Mouse (Mus musculus) cerebellum, postnatal 25 days (tissue): Measurements from ENCODE around the gene Sec62.

Experiments used
- DNase-seq, 2 experiments: peaks; one replicate each; pipeline ENCODE4 v3.0.0; 2021; ENCODE audit warnings: mixed read lengths in 2 of 2

Sec62 gene

DNA sequence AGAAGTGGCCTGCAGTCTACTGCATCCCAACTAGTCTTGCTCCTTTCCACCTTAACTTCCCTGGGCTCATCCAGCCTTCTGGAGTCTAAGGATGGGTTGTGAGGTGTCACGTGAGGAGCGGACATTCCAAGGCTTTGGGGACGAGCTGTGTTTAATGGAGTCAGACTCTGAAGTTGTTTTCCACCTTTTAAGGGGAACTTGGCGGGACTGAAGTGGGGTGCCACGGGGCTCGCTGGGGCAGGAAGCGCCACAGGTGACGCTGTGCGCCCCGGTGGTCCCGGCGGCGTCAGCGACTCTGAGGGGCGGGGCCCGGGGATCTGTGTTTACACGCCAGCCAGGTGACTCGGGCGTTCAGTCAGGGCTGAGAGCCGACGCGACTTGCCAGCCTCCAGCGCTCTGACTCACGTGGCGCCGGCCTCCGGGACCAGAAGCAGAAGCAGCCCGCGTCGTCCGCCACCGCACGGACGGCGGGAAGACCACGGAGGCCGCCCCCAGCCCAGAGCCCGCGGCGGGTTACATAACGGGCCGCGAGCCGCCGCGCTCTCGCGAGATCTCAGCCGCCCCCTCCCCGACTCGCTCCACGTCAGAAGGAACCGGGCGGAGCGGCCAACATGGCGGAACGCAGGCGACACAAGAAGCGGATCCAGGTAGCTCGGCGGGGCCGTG, at the start of gene Sec62:
TSS of gene Sec62 (plus strand) at position 139 of the 666 bp plus-strand sequence.
- peak; percentile 96 to 97 for DNase-seq

GRCm38 (mm10) chr3:30742891-30743290, 49.8 kb upstream of the Sec62 start:
- no peak for DNase-seq

- no peak for DNase-seq
Observed at GRCm38 (mm10) chr3:30746006-30746405, 46.7 kb upstream of the Sec62 start, which contains the start of gene Samd7. TSS of gene Samd7 (plus strand) at chr3:30746293.

GRCm38 (mm10) chr3:30748316-30748715, 44.4 kb upstream of the Sec62 start:
- DNase-seq: no peak

DNA sequence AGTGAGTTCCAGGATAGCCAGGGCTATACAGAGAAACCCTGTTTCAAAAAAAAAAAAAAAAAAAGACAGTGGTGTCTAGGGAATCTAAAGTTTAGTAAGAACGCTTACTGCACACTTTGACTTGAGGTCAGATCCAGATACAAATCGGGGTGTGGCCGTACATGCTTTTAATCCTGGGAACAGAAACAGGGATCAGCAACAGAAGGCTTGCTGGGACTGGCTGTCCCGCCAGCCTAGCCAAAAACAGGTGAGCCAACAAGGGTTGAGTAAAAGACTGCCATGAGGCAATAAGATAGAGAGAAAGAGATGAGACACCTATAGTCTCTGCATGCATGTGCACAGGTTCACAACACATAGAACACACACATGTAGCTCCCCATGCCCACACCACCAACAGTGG, 38.0 kb upstream of the Sec62 start:
- DNase-seq: no peak

DNA sequence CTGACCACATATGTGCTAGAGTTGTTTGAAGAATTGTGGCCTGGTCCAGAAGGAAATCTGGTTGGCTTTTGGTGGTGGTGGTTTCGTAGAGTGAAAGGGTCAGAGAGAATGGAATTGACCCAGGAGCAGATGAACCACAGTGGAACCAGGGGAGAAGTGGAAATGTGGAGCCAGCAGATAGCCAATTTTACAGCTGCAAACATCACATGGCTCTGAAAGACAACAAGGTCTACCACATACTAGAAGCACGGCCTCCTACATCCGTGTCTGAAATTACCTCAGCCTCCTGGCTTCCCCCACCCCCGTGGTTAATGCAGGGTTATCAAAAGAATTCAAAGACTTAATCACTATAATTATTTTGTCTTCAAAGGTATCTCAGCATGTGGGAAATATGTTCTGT, 27.8 kb upstream of the Sec62 start:
- no peak for DNase-seq

DNA sequence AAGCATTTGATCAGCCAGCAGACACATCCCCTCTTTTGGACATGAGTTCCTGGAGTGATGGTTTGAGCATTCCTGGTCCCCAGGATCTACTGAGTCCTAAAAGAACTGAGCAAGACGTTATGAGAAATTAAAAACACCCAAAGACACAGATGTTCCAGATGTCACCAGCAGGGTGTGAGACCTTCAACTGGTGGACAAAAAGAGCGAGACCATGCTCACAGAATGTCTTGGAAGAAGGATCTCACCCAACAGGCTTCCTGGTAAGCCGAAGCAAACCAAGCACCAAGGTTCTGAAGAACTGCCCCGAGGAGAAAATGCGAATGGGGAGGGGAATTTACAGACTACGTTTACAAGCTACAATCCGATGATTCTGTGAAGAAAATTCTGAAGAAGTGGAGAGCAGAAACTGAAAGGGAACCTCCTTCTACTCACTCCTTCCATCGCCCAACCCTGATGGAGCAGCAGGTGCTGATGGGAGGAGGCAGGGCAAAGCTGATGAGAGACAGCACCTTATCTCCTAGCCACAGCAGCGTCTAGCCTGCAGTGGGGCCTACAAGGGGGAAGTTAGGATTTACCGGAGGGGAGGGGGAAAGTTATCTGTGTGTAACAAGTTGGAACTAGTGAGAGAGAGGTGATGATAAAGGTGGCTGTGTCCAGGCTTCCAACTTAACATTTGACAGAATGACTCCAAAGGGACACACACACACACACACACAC, 27.2 kb upstream of the Sec62 start:
- DNase-seq: no peak

DNA sequence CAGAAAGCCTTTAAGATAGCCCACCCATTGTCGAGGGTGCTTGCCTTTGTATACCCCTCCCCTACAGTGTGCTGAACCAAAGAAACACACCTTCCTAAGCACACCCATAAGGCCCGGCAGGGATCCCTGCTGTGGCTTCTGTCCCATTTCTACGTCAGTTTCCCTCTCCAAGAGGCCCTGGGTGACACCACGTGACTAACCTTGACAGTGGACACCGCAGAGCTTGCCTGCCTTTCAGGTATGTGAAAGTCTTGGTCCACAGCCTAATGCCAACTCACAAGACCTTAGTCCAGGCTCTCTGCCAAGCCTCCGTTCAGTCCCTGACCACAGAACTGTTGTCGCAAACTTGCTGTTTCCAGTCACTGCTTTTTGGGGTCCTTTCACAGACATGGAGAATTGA, 26.5 kb upstream of the Sec62 start:
- DNase-seq: no peak

- no peak for DNase-seq
Observed at GRCm38 (mm10) chr3:30767271-30767670, 25.4 kb upstream of the Sec62 start.

- no peak for DNase-seq
Observed at GRCm38 (mm10) chr3:30769755-30770515, 22.7 kb upstream of the Sec62 start.

GRCm38 (mm10) chr3:30771560-30771959, 21.1 kb upstream of the Sec62 start:
- no peak for DNase-seq

GRCm38 (mm10) chr3:30772631-30773030, 20.0 kb upstream of the Sec62 start:
- DNase-seq: no peak

GRCm38 (mm10) chr3:30774677-30775076, 18.0 kb upstream of the Sec62 start:
- no peak for DNase-seq

DNA sequence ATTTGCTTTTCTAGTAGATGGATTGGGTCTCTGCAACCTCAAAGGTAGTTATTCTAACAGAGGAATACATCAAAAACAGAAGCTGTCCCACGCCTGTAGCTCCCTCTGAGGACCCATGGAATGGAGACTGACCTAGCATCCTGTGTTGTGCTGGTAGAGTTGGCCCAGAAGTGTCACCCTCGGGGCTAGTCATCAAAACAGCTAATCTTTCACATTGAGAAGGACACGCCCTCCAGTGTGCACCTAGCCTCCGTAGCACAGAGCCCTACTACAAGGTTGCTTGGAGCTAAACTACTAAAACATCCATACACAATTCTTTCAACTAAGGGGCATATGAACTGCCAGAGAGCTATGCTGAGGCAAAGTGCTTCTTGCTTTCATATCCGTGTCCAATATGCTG, 14.7 kb upstream of the Sec62 start:
- DNase-seq: no peak

DNA sequence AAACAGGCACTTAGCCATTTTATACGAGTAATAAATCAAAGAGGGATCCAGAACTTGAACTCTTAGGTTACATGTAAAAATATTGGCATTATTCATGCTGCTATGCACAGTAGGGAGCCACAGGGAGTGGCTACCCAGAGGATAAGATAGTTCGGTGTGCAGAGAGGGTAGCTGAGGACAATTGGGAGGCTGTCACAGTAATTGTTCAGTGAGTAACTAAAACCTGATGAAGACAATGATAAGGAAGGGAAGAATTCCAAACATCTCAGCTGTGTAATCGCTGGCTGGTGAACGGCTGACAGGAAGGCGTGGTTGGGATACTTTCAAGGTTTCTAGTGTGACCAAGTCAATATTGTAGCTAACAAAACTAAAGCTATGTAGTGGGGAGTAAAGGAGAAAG, 4.1 kb upstream of the Sec62 start:
- no peak for DNase-seq

DNA sequence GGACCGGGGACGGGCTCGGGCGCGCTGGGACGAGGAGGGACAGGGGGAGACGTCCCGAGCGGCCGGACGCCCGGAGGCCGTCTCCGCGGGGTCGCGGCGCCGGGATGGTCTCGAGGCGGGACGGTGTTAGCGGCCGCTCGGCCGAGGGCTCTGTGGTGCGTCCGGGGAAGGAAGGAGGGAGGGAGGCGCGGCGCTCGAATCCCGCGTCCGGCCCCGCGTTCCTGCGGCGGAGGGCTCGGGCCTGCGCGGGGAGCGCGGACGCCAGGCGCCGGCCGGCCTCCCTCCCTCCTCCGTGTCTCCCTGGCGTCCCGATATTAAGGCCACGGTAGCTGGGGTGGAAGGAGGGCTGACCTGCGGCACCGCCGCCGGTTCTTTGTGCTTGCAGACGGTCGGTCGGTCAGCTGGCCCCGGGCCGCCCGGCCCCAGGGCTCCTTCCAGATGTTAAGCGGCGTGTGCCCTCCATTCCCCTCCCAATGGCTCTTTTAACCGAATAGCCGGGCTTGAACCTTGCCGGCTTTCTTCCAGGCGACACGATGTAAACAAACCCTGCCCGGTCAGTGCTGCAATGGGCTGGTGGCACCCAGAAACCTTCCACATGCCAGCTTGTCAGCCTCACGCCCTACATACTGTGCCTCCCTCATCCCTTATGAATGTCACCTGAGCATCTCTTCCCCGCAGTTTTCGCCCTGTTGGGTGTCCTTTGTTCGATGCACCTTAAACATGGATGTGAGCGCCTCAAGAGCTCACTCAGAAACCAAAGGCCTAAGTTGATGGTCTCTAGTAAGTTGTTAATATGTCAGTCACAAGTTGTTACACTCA, 937 bp downstream of the Sec62 start:
- DNase-seq: no peak

- no peak for DNase-seq
Observed at GRCm38 (mm10) chr3:30802171-30802570, 9.5 kb downstream of the Sec62 start.

DNA sequence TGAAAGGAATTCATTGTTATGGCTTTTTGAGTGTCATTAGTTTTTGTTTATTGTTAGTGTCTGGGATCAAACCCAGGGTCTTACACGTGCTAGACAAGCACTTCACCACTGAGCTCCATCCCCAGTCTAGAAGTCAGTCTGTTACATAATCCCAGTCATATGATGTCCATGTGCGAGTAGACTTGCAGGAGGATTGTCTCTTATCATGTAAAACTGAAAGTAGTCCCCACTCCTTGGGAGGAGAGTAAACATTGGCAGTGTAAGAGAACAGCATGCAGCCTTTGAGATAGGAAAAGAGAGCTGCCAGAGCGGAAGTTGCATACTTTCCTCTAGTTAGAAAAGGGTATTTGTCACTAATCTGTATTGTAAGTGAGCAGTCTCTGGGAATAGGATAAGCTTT, 20.2 kb downstream of the Sec62 start:
- no peak for DNase-seq

DNA sequence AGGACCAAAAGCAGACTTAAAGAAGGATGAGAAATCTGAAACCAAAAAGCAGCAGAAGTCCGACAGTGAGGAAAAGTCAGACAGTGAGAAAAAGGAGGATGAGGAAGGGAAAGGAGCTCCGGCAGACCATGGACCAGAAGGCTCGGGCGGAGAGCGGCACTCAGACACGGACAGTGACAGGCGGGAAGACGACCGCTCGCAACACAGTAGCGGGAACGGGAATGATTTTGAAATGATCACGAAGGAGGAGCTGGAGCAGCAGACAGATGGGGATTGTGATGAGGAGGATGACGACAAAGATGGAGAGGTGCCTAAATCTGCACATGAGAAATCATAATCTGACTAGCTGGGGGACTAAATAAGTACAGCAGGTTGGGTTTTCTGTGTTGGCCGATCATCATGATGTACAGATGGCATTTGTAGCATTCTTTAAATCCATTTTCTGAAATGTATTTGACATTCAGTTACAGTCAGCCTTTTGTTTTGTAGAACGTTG, 26.0 kb downstream of the Sec62 start:
- DNase-seq: no peak

DNA sequence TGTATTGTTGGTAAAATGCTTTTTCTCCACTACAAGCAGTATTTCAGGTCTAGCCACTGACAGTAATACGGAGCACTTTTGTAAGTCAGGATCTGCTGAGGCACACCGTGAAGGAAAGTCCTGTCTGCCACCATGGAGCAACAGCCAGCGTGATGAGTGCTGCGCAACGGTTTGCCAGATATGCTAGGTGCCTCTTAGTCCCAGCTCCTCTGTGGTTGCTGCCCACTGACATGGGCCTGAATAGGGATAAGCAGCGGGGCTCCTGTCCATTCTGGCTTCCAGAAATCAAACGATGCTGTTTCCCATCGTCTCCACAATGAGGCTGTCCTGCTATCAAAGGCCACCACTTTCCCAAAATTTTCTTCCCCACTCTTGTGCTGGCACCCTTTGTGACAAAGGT, 29.5 kb downstream of the Sec62 start:
- DNase-seq: no peak

DNA sequence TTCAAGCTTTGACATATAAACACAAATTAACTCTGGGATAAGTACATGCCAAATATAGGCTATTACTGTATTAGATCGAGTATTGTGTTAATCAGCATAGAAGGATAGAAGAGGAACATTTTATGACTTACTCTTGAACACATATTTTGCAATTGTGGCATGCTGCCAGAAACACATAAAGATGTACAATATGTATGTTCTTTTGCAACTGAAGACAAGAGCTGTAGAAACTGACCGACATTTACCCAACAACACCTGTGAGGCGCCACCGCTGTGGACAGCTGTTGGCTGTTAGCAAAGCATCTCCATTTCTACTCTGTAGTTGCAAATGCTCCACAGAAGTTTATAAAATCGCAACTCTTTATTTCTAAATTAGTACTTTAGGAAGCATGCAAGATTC, 33.4 kb downstream of the Sec62 start:
- DNase-seq: no peak

- no peak for DNase-seq
Observed at GRCm38 (mm10) chr3:30831848-30832606, 39.4 kb downstream of the Sec62 start.
